Mouse (Mus musculus): ENCODE results near the gene Gm44973.
A peak's percentile ranks its signal among the peaks of the same experiment; 100 is the strongest.
"Not testable (repeated sequence)": the region's sequence is repeated elsewhere in the genome, so short reads cannot be mapped to it uniquely, and the experiment has no call there.

The Gm44973 gene

GRCm38 (mm10) chr7:5051193-5052192, 36.2 kb downstream of the Gm44973 start, which contains the start of gene Zfp580:
Gene Zfp580 (plus strand): TSS chr7:5051538.
- DNase-seq (ENCODE audit: extremely low spot score, low read depth, low spot score): no peak

- DNase-seq (ENCODE audit: extremely low spot score, low read depth, low spot score): no peak
These were observed 37.1 kb downstream of the Gm44973 start for GRCm38 (mm10) chr7:5052438-5052837.

- no peak for DNase-seq (ENCODE audit: extremely low spot score, low read depth, low spot score)
These were observed 37.6 kb downstream of the Gm44973 start for GRCm38 (mm10) chr7:5052931-5053343.

- DNase-seq (ENCODE audit: extremely low spot score, low read depth, low spot score): no peak
These were observed 38.3 kb downstream of the Gm44973 start for GRCm38 (mm10) chr7:5053456-5054179.

- DNase-seq (ENCODE audit: extremely low spot score, low read depth, low spot score): no peak
These were observed 41.5 kb downstream of the Gm44973 start for GRCm38 (mm10) chr7:5056651-5057263.

- DNase-seq (ENCODE audit: extremely low spot score, low read depth, low spot score): no peak
These were observed 42.1 kb downstream of the Gm44973 start for GRCm38 (mm10) chr7:5057381-5057780.

- DNase-seq (ENCODE audit: extremely low spot score, low read depth, low spot score): no peak
These were observed 42.5 kb downstream of the Gm44973 start for GRCm38 (mm10) chr7:5057804-5058203.

- no peak for DNase-seq (ENCODE audit: extremely low spot score, low read depth, low spot score)
These were observed 43.3 kb downstream of the Gm44973 start for GRCm38 (mm10) chr7:5058631-5059030.

GRCm38 (mm10) chr7:5059421-5059820, 44.1 kb downstream of the Gm44973 start:
- no peak for DNase-seq (ENCODE audit: extremely low spot score, low read depth, low spot score)

- no peak for DNase-seq (ENCODE audit: extremely low spot score, low read depth, low spot score)
These were observed 45.0 kb downstream of the Gm44973 start for GRCm38 (mm10) chr7:5060239-5060731.

GRCm38 (mm10) chr7:5060944-5061773, 45.9 kb downstream of the Gm44973 start:
- peak; percentile 99 for DNase-seq (ENCODE audit: extremely low spot score, low read depth, low spot score)

GRCm38 (mm10) chr7:5061774-5062359, 46.6 kb downstream of the Gm44973 start, which contains the start of gene U2af2:
Gene U2af2 (plus strand): TSS chr7:5062143.
- no peak for DNase-seq (ENCODE audit: extremely low spot score, low read depth, low spot score)

GRCm38 (mm10) chr7:5062360-5063001, 47.2 kb downstream of the Gm44973 start:
- DNase-seq (ENCODE audit: extremely low spot score, low read depth, low spot score): peak; percentile 82

GRCm38 (mm10) chr7:5064886-5065285, 49.6 kb downstream of the Gm44973 start:
- DNase-seq (ENCODE audit: extremely low spot score, low read depth, low spot score): no peak

- DNase-seq (ENCODE audit: extremely low spot score, low read depth, low spot score): no peak
These were observed 58.3 kb downstream of the Gm44973 start for GRCm38 (mm10) chr7:5073586-5073985.

- no peak for DNase-seq (ENCODE audit: extremely low spot score, low read depth, low spot score)
These were observed 59.7 kb downstream of the Gm44973 start for GRCm38 (mm10) chr7:5074984-5075383.

- DNase-seq (ENCODE audit: extremely low spot score, low read depth, low spot score): no peak
These were observed 61.6 kb downstream of the Gm44973 start for GRCm38 (mm10) chr7:5076931-5077330.

GRCm38 (mm10) chr7:5079365-5080009, 64.2 kb downstream of the Gm44973 start:
- DNase-seq (ENCODE audit: extremely low spot score, low read depth, low spot score): not testable (repeated sequence)
